Mouse (Mus musculus) adrenal gland, adult 2 months (tissue): Measurements from ENCODE around the gene Amfr. TPM values are rescaled to one million over a fixed set of nuclear protein-coding genes. Genes with fewer than 3 reads are reported as not detected.

ENCODE experiments used
- DNase-seq: peaks from one replicate; pipeline ENCODE4 v3.0.0; 2021
- polyA plus RNA-seq: library from polyadenylated mRNA; depleted of rRNA; stranded (reverse); fragments of >200 nt; gene quantifications from 2 replicates; pipeline ENCODE4 v1.2.3, GENCODE M21; 2012
- total RNA-seq, 2 experiments: library from RNA; stranded (reverse); gene quantifications; 2 replicates each; pipeline ENCODE4 v1.2.3; 2021

The Amfr gene
- total and polyA plus RNA-seq, 3 experiments: 234 to 363 (median 239) TPM

DNA sequence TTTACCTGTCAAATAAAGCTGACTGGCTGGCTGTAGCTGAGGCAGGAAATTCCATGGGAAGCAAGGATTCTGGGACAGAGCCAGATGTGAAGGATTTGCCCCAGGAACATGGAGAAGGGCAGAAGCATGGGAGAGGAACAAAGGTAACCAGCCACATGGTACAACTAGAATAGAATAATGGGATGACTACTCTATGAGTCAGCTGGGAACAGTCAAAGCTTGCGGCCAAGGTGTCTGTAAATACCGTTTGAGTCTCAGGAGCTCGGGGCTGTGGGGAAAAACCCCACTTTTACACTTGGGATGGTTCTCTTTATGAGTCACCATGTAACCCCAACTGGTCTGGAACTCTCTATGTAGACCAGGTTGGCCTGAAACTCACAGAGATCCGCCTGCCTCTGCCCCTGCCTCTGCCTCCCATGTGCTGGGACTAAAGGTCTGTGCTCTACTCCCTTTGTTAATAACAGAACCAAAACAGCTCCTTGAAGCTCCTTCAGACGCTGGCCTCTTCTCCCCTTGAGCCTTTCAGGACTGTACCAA lies 30.9 kb downstream of the Amfr start:
- DNase-seq: no peak

DNA sequence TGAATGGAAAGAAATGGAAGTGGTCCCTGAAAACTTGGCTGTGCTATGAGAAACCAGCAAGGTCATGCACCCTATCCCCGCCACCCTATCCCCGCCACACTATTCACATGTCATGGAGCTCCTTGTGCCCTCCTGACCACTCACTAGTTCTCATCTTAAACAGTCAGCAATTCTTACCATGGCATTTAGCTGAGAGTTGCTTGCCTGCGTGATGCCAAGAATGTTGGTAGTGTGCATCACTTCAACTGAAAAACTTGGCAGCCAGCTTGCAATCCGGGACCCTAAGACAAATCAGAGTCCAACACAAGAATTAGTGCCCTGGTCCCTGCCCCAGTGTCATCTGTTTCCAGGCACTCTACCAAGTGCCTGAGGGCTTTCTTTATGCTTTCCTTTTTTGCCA lies 32.5 kb downstream of the Amfr start:
- DNase-seq: no peak

DNA sequence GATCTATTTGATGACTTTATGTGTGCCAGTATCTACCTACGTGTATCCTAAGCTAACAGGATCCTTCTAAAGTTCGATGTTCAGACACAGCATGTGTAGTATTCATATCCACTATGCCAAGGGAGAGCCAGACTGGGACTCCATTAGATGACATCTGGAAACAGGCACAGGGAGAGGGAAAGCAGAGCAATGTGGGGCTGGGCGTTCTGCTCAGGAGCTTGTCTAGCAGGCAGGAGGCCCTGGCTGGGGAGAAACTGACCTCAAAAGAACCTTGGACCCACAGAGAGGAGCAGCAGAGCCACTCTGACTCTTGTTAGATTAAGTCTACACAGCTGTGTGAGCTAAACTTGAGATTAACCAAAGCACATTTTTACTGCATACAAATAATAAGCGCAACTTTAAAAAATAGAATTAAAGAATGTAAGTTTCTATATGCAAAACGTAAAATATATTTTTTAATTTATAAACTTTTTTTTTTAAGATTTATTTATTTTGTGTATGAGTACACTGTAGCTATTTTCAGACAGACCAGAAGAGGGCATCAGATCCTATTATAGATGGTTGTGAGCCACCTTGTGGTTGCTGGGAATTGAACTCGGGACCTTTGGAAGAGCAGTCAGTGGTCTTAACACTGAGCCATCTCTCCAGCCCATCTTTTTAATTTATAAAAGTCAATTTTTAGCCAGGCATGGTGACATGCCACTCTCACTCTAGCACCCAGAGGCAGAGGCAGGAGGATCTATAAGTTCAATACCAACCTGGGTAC lies 36.0 kb downstream of the Amfr start:
- DNase-seq: no peak

DNA sequence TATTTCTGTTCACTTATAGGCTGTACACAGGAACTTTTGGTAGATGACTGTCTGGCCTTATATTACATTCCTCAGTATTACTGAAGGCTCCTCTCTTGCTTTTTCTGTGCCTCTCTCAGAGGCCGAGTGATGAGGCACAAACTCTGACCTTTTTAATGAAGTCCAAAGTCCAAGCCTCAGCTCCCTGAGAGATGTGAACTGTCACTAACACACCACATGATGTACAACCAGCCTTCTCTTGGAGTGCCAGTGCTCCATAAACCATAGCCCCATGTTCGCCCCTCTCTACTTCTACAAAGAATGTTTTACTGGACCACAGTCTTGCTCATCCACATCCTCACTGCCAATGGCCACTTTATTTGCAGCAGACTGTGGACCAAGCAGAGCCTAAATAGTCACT lies 37.3 kb downstream of the Amfr start:
- DNase-seq: no peak

DNA sequence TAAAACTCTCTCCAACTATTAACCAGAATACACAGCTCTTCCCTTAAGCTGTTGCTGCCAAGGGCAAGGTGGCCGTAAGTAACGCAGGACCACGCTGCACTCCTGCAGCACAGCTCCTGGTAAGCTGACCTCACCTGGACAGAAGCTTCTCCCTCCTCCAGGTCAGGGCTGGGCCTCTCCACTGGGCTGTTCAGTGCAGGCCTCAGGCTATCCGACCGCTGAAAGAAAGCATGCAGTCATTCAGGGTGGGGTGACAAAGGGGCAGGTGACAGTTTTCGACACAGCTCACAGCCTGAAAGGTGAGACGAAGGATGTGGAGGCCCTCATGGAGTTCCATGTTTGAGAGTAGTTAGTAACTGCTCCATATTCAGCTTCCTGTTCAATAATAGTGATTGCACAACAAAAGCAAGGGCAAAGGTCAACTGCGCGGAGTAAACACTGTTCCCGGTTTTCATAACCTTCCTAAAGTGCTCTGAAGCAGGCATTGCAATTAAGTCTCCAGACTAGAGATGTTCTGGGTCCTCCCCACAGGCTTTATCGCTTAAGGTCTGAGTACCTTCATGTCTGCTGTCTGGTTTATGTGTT lies 37.9 kb downstream of the Amfr start:
- DNase-seq: no peak

DNA sequence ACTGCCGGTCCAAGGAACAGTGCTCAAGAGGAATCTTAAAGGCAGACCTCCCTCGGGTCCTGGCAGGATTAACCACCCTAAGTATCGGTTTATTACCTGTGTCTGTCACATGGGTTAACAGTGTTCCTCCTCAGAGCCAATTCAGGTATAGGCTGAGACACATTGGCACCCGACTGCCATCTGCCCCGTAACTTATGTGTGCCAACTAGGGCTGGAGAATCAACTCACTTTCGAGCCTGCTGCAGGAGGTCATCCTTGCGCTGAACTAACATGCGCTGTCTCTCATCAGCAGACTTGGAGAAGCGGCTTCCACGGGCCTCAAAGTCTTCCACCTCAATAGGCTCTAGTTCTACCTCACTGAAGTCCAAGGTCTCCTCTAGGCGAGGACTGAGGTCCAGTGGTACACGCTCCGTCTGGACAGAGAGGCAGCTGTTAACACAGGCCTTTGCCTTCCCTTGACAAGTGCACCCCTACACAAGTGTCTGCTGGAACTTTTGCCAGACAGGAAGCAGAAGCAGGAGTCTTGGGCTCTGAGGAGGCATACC lies 38.7 kb downstream of the Amfr start:
- no peak for DNase-seq

DNA sequence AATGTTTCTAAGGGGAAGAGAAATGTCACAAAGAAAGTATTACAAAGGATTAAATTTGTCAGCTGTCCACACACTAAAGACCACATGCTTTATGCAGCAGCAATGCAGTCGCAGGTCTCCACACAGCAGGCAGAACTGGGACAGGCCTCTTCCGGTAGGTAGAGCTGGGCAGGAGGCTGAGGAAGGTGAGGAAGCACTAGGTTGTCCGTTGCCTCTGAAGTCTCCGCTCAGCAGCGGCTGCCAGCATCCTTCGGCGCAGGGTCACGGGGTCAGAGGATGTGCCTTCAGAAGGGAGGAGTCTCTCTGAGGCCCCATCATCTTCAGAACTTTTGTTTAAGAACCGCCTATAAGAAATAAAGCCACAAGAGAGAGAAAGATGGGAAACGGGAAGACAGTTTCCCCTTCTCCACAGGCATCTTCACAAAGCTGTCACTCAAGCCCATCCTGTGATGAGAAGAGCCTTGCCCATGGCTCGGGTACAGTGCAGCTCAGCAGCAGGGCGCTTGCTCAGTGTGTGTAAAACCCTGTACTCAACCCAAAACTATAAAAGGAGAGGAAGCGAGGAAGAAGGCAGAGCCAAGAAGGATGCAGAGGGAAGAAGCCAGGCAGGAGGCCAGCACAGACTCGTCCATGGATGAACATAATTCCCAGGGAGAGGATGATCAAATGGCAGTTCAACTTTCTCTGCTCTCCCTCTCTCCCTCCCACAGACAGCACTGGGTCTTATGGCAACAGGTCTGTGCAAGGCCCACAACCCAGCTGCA lies 39.5 kb downstream of the Amfr start:
- no peak for DNase-seq

DNA sequence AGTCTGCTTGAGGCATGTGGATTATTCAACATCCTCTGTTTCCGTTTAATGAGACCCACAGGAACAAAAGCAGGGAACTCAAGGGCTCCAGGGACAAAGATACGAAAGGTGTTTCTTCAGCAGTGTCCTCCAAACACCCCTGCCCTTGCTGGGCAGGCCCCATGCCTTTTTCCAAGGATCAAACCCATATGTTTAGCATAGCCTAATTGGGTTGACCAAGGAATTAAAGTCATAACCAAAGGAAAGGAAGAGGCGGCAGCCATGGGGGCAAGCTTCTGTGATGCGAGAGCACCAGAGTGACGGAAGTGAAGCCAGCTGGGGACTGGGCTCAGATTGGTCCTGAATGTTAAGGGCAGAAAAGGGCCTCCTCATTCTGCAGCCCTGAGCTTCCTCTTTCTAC lies 40.4 kb downstream of the Amfr start:
- no peak for DNase-seq

DNA sequence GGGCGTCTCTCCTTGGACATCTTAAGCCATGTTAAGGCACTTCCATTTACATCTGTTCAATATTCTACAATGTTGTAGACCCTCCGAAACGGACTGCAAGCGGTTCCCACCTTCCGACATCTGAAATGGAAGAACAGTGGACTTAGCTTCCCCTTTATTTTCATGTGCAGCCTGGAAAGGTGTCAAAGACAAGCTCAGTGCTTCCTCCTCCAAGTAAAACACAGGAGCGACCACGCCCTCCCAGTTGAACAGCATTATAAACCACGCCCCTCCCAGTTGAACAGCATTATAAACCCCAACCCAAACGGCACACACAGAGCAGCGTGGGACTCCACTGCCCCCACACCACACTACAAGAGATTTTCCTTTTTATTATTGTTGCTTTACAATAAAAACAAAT lies 41.2 kb downstream of the Amfr start:
- DNase-seq: no peak

DNA sequence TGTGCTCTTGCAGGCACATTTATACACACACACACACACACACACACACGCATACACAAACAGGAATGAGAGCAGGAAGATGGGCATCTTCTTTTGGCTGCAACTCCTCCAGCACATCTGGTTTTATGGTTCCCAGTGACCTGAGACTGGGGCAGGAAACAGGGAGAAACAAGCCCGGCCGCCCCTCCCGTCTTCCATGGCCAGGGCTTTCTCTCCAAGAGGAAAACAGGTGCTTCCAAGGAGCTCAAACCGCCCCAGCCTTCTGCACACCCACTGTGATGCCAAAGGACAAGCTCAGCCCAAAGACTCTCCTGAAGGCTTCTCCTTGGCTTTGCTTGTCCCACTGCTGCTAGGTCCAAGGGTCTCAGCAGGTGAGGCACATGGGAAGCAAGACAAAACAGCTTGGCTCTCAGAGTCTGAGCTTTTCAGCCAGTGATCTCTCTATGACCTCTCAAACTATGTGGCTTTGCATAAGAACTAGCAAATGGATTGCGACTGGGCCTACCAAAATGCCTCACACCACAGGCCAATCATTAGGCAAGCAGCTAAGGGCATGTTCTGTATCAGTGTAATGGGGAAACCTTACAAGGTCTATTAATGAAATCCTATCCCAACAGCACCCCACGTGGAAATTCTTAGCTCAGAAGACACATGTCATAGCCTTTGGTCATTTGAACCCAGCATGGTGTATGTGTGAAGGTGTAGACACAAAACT lies 42.9 kb downstream of the Amfr start:
- DNase-seq: no peak

DNA sequence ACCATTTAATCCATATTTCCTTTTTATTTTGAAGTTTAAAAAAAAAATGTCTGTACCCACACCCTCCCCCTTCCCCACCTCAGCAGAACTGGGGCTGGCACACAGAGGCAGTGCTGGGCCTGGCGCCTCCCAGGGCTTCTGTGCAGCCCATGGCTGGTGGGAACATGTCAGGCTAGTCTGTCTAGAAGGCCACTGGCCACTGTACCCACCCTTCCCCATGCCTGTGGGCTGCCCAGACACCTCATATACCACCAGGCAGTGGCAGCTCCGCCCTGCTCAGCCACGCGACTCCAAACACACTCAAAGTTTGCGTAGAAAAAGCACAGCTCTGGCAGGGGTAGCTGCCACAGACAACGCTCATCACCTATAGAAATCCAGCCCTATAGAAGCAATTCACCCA lies 44.3 kb downstream of the Amfr start:
- DNase-seq: no peak

DNA sequence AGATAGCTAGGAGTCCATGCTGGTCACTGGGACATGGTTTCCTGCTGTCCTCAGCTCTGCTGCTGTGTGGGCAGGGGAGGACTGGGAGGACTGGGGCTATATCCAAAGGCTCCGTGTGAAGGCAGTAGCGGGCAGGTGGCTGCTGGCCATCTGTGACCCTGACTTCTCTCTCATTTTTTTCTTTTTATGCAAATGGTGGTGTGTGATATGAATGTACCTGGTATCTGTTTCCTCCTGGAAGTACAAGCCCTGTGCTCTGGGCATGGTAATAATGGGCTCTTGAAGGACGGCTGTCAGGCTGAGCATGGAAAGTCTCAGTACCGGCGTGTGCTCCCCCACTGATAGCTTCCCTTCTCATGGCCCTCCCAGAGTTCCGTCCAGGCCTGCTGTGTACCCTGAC lies 51.7 kb downstream of the Amfr start:
- DNase-seq: no peak

DNA sequence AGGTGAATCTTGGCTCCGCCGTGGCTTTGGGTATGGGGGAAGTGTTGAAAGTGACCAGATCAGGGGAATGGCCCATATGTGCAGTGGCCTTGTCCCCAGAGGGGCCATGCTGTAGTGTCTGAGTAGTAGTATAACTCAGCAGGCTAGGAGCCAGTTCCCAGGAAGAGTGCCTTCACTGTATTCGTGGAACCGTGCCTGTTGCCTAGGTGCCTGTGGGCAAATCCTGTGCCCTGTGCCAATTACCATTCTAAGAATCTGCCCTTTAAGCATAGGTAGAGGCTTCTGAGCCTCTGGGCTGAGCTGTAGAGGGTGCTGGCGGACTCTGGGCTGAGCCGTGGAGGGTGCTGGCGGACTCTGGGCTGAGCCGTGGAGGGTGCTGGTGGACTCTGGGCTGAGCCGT lies 54.2 kb downstream of the Amfr start:
- DNase-seq: no peak

DNA sequence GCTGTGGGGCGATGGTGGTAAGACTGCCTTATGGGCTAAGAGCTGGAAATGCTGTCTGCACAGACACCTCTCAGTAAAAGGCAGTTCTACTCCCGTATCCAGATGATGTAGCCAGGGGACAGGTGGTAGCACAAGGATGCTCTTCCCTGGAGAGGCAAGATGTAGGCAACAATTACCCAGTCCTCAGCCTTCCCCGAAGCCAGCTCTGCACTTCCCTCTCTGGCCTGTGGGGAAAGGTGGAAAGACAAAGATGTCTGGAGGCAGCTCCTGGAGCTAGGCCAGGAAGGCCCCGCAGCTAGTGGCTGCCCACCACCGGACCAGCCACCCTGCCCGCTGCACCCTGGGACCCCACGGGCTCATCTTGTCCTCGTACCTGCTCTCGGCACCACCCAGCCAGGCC lies 60.1 kb downstream of the Amfr start:
- DNase-seq: no peak

DNA sequence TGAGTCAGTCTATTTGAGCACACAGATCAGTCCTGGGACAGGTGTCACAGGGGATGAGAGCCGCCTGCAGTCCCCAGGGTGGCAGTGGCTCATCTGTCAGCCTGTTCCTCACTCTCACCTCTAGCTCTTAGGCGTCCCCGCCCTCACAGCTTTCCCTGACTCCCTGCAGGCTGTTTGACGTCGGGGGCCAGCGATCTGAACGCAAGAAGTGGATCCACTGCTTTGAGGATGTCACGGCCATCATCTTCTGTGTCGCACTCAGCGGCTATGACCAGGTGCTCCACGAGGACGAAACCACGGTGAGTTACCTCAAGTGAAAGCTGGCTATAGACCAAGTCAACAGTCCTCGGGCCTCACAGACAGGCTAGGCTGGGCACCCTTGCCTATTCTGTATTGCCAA lies 62.5 kb downstream of the Amfr start:
- no peak for DNase-seq

DNA sequence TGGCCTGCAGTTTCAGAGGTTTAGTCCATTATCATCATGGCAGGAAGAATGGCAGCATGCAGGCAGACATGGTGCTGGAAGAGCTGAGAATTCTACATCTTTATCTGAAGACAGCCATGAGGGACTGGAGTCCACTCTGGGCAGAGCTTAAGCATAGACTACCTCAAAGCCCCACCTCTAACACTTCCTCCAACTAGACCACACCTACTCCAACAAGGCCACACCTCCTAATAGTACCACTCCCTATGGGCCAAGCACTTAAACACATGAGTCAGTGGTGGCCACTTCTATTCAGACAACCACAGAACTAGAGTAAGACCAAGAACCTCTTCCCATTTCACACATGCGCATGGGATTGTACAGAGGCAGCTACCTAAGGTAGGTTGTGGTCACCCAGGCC lies 66.2 kb downstream of the Amfr start:
- DNase-seq: no peak

DNA sequence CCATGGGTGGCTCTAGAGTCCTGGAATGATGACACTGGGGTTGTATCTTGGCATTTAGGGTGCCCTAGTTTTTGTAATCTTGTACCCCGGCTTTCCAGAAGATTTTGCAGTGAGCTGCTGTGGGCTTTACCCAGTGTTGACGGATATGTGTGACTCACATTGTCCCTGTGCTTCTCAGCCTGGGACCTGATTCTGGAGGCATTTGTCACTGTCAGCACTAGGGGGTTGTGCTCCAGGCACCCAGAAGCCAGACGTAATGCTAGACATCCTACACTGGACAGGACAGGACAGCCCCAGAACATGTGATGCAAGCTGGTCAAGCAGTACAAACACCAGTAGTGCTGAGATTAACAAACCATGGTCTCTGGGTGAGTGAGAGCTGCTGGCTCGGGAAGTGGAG lies 66.9 kb downstream of the Amfr start:
- peak; percentile 20 for DNase-seq

DNA sequence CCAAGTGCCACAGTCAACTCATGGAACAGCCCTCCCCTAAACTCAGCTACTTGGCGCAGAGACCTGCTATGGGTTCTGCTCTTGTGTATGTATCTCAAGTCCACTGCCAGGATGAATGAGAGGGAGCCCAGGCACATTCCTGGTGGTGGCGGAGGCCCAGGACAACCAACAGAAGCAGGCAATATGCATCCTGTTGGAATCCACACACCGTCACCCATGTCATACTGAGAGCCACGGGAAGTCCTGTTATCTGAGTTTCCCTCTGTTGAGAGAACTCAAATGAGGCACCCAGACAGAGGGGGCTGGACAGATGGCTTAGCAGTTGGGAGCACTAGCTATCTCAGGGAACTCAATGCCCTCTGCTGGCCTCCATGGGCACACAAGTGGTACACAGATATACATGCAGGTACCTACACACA lies 71.0 kb downstream of the Amfr start:
- no peak for DNase-seq

DNA sequence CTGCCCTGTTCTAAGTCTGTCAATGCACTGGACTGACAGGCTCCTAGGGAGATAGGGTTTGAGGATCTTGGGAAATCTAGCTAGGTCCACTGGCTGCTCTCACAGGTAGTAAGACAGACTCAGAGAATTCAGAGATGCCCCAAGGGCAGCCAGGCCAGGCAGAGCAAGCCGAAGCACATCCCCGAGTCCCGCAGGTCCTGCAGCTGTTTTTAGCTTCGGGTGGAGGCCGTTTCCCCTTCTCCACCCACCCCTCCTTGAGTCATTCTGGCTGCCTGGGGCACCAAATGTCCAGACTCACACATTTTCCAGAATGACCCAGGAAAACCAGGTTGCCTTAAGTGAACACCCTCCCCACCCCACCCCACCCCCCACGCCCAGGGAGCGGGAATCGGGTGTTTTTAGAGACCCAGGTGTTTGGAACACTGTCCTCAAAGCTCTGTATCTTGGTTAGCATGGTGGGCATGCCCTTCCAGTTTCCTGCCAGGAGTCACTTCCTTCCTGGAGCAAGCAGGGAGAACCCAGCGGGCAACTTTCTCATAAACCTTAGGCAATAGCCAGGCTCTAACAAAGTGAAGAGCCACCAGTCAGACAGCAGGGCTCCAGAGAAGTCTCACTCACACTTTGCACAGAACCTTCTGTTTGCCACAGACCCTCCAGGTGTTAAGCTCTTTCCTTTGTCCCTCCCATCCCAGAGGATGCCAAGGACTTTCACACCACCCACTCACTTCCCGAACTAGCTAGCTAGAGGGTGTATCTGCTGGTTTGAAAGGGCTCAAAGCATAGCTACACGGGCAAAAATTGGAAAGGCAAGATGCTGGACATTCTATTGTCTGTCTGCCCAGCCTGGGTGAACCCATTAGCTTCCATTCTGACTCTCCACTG lies 71.9 kb downstream of the Amfr start:
- DNase-seq: no peak

DNA sequence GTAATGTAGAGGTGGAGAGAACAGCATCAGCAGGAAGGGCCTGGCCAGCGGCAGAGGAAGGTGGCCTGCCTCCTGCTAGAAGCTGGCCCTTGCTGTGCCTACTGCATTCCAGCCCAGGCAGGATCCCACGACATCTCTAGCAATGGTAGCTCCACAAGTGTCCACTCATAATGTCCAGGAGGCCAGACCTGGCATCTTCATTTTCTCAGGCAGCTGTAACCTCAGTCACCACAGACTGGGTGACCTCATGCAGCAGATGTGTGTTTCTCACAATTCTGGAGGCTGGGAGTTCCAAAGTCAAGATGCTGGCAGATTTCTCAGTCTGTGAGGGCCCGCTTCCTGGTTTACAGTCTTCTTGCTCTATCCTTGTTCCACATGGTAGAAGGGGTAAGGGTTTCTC lies 74.4 kb downstream of the Amfr start:
- no peak for DNase-seq

DNA sequence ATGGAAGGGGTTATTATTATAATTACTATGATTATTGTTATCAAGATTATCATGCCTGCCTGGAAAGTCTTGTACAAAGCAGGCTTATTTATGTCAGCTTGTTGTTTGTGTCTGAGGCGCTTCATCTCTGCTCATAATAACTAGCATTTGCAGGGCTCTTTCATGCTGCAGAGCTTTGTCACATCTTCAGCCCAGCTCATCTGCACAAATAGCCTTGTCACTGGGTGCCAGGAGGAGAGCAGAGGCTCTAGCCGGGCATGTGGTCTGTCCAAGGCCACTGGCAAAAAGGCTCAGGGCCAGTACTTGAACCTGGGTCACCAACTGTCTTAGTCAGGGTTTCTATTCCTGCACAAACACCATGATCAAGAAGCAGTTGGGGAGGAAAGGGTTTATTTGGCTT lies 79.4 kb downstream of the Amfr start:
- no peak for DNase-seq
